Mouse (Mus musculus) intestine, embryonic 15.5 days (tissue): ENCODE results near the gene Swi5. TPM values are rescaled to one million over a fixed set of nuclear protein-coding genes. Genes with fewer than 3 reads are reported as not detected.
"Not testable (repeated sequence)": the region's sequence is repeated elsewhere in the genome, so short reads cannot be mapped to it uniquely, and the experiment has no call there.

Experiments
- ATAC-seq: fragments of 200-750 bp; cut with Nextera tagmentation; 2 replicates; pipeline ENCODE4 v1.8.0; 2017; ENCODE audit warnings: moderate TSS enrichment, moderate library complexity
- H3K27ac ChIP-seq: fragments of 300-500 bp; sonication (generic); 2 replicates; pipeline ENCODE4 v1.5.1; 2015; ENCODE audit warnings: mild to moderate bottlenecking, inconsistent platforms
- H3K27me3 ChIP-seq: fragments of 300-500 bp; sonication (generic); replicated peaks from 2 replicates; pipeline ENCODE4 v1.6.1; 2015; ENCODE audit warnings: inconsistent platforms
- H3K36me3 ChIP-seq: fragments of 300-500 bp; sonication (generic); 2 replicates; pipeline ENCODE4 v1.6.1; 2015; ENCODE audit warnings: inconsistent platforms
- H3K4me1 ChIP-seq: fragments of 300-500 bp; sonication (generic); replicated peaks from 2 replicates; pipeline ENCODE4 v1.6.1; 2015; ENCODE audit warnings: inconsistent platforms
- H3K4me2 ChIP-seq: fragments of 300-500 bp; sonication (generic); replicated peaks from 2 replicates; pipeline ENCODE4 v1.6.1; 2015; ENCODE audit warnings: mild to moderate bottlenecking, inconsistent platforms
- H3K4me3 ChIP-seq: fragments of 300-500 bp; sonication (generic); replicated peaks from 2 replicates; pipeline ENCODE4 v1.5.1; 2015; ENCODE audit warnings: inconsistent platforms
- H3K9ac ChIP-seq: fragments of 300-500 bp; sonication (generic); 2 replicates; pipeline ENCODE4 v1.6.1; 2015; ENCODE audit warnings: inconsistent platforms
- H3K9me3 ChIP-seq: fragments of 300-500 bp; sonication (generic); 2 replicates; pipeline ENCODE4 v1.6.1; 2016; ENCODE audit warnings: inconsistent platforms
- WGBS: fragments of 180-500 bp; shearing (Covaris S2); methylation state at CpG from one replicate; pipeline ENCODE4 v1.1.7; 2015; 5-methylcytosine and 5-hydroxymethylcytosine counted together
- polyA plus RNA-seq: library from polyadenylated mRNA; unstranded; fragments of >200 nt; fragmentation: Nextera tagmentation; extraction: Ambion mirVana; gene quantifications from 2 replicates; pipeline ENCODE4 v1.2.1, GENCODE M21; 2015

Gene Swi5
- polyA plus RNA-seq, 1 experiment from 2014 or later: 387 TPM

- WGBS: 88% methylated on average over 16 of the region's 16 CpGs
- Histone ChIP-seq H3K9ac (no peak overlapping the region), H3K4me3 (no peak overlapping the region), H3K4me2 (no peak overlapping the region), H3K27me3 (no peaks in the 10 kb centered on the region), H3K9me3 (no peaks in the 10 kb centered on the region), H3K36me3 (peaks cover 35% of the 10 kb centered on the region), H3K27ac (no peak overlapping the region), H3K4me1 (peaks cover 20% of the 10 kb centered on the region)
- no peak for ATAC-seq
These were observed 21.1 kb upstream of the Swi5 start for GRCm38 (mm10) chr2:32308870-32309568.

- no peak for ATAC-seq
- Histone ChIP-seq H3K27ac (no peak overlapping the region), H3K9me3 (no peaks in the 10 kb centered on the region), H3K9ac (no peak overlapping the region), H3K4me3 (no peak overlapping the region), H3K36me3 (peaks cover 44% of the 10 kb centered on the region), H3K4me2 (no peak overlapping the region), H3K4me1 (peaks cover 20% of the 10 kb centered on the region), H3K27me3 (no peaks in the 10 kb centered on the region)
- WGBS: 54% methylated on average over 8 of the region's 8 CpGs
These were observed 20.3 kb upstream of the Swi5 start for GRCm38 (mm10) chr2:32307941-32308760.

GRCm38 (mm10) chr2:32307247-32307798, 19.4 kb upstream of the Swi5 start:
- Histone ChIP-seq H3K9me3 (no peaks in the 10 kb centered on the region), H3K4me2 (no peak overlapping the region), H3K27me3 (no peaks in the 10 kb centered on the region), H3K36me3 (peaks cover 52% of the 10 kb centered on the region), H3K27ac (no peak overlapping the region), H3K4me3 (no peak overlapping the region), H3K4me1 (peaks cover 14% of the 10 kb centered on the region), H3K9ac (no peak overlapping the region)
- 80% methylated on average over 6 of the region's 6 CpGs for WGBS
- no peak for ATAC-seq

- Histone ChIP-seq H3K4me3 (no peak overlapping the region), H3K36me3 (peaks cover 54% of the 10 kb centered on the region), H3K9ac (no peak overlapping the region), H3K27me3 (no peaks in the 10 kb centered on the region), H3K4me1 (peaks cover 4% of the 10 kb centered on the region), H3K9me3 (no peaks in the 10 kb centered on the region), H3K27ac (no peak overlapping the region), H3K4me2 (no peak overlapping the region)
- no peak for ATAC-seq
- 89% methylated on average over 9 of the region's 9 CpGs for WGBS
These were observed 18.3 kb upstream of the Swi5 start for GRCm38 (mm10) chr2:32306176-32306575.

GRCm38 (mm10) chr2:32305668-32306067, 17.8 kb upstream of the Swi5 start:
- H3K4me1 ChIP-seq: peaks cover 3% of the 10 kb centered on the region; the same call in 1 of the 2 replicates
- H3K4me2 ChIP-seq: no peak overlapping the region
- no peak overlapping the region for H3K4me3 ChIP-seq
- WGBS: 88% methylated on average over 5 of the region's 5 CpGs
- H3K9ac ChIP-seq: no peak overlapping the region
- no peaks in the 10 kb centered on the region for H3K27me3 ChIP-seq
- ATAC-seq: no peak
- no peak overlapping the region for H3K27ac ChIP-seq
- no peaks in the 10 kb centered on the region for H3K9me3 ChIP-seq
- H3K36me3 ChIP-seq: peaks cover 54% of the 10 kb centered on the region

- ATAC-seq: peak; percentile 34
- Histone ChIP-seq H3K27me3 (no peaks in the 10 kb centered on the region), H3K36me3 (peaks cover 56% of the 10 kb centered on the region), H3K4me3 (no peak overlapping the region), H3K27ac (no peak overlapping the region), H3K9me3 (no peaks in the 10 kb centered on the region), H3K4me2 (no peak overlapping the region), H3K9ac (no peak overlapping the region), H3K4me1 (no peaks in the 10 kb centered on the region)
- WGBS: 56% methylated on average over 8 of the region's 8 CpGs
These were observed 16.4 kb upstream of the Swi5 start for GRCm38 (mm10) chr2:32304145-32304832.

GRCm38 (mm10) chr2:32302952-32303351, 15.1 kb upstream of the Swi5 start:
- H3K4me1 ChIP-seq: no peaks in the 10 kb centered on the region
- H3K4me3 ChIP-seq: no peak overlapping the region
- H3K9me3 ChIP-seq: no peaks in the 10 kb centered on the region
- H3K4me2 ChIP-seq: no peak overlapping the region
- 85% methylated on average over 10 of the region's 10 CpGs for WGBS
- H3K9ac ChIP-seq: no peak overlapping the region
- H3K36me3 ChIP-seq: peaks cover 66% of the 10 kb centered on the region
- no peak for ATAC-seq
- H3K27me3 ChIP-seq: no peaks in the 10 kb centered on the region
- H3K27ac ChIP-seq: no peak overlapping the region

- WGBS: 88% methylated on average over 4 of the region's 4 CpGs
- H3K9ac ChIP-seq: no peak overlapping the region
- no peak overlapping the region for H3K27ac ChIP-seq
- H3K4me2 ChIP-seq: no peak overlapping the region
- ATAC-seq: no peak
- peaks cover 55% of the 10 kb centered on the region for H3K36me3 ChIP-seq
- H3K4me1 ChIP-seq: no peaks in the 10 kb centered on the region
- H3K4me3 ChIP-seq: no peak overlapping the region
- H3K9me3 ChIP-seq: no peaks in the 10 kb centered on the region
- no peaks in the 10 kb centered on the region for H3K27me3 ChIP-seq
These were observed 11.6 kb upstream of the Swi5 start for GRCm38 (mm10) chr2:32299469-32299868.

- not testable (repeated sequence) for H3K9me3 ChIP-seq, H3K9ac ChIP-seq, H3K4me3 ChIP-seq, H3K27me3 ChIP-seq, H3K4me1 ChIP-seq, H3K4me2 ChIP-seq, ATAC-seq, H3K27ac ChIP-seq
- 91% methylated on average over 2 of the region's 2 CpGs for WGBS
- peaks cover 34% of the 10 kb centered on the region for H3K36me3 ChIP-seq
These were observed 8.0 kb upstream of the Swi5 start for GRCm38 (mm10) chr2:32295842-32296241.

GRCm38 (mm10) chr2:32295285-32295684, 7.4 kb upstream of the Swi5 start:
- Histone ChIP-seq H3K9ac (no peak overlapping the region), H3K9me3 (no peaks in the 10 kb centered on the region), H3K27me3 (no peaks in the 10 kb centered on the region), H3K4me3 (no peak overlapping the region), H3K4me2 (no peak overlapping the region), H3K4me1 (no peaks in the 10 kb centered on the region), H3K36me3 (peaks cover 34% of the 10 kb centered on the region), H3K27ac (no peak overlapping the region)
- peak; percentile 61; the same call in 1 of the 2 replicates for ATAC-seq
- 84% methylated on average over 3 of the region's 3 CpGs for WGBS

- H3K4me2 ChIP-seq: no peak overlapping the region
- 87% methylated on average over 8 of the region's 8 CpGs for WGBS
- no peaks in the 10 kb centered on the region for H3K27me3 ChIP-seq
- H3K36me3 ChIP-seq: peaks cover 25% of the 10 kb centered on the region
- H3K9ac ChIP-seq: no peak overlapping the region
- H3K27ac ChIP-seq: no peak overlapping the region
- no peak for ATAC-seq
- H3K4me3 ChIP-seq: no peak overlapping the region
- no peaks in the 10 kb centered on the region for H3K9me3 ChIP-seq
- peaks cover 2% of the 10 kb centered on the region; the same call in 1 of the 2 replicates for H3K4me1 ChIP-seq
These were observed 6.5 kb upstream of the Swi5 start for GRCm38 (mm10) chr2:32294348-32294747.

- Histone ChIP-seq H3K4me1 (peaks cover 16% of the 10 kb centered on the region), H3K4me3 (peak overlapping the region; percentile 79; the same call in 1 of the 2 replicates), H3K27ac (no peak overlapping the region), H3K9ac (no peak overlapping the region), H3K27me3 (no peaks in the 10 kb centered on the region), H3K4me2 (peak overlapping the region; percentile 77), H3K36me3 (no peaks in the 10 kb centered on the region; the same call in 1 of the 2 replicates), H3K9me3 (no peaks in the 10 kb centered on the region)
- no peak for ATAC-seq
These were observed 1.7 kb upstream of the Swi5 start for GRCm38 (mm10) chr2:32289578-32289977.
